Mouse (Mus musculus) erythroid progenitor cell, adult 5-6 weeks (primary cell): Measurements from ENCODE around the gene Cfap54. TPM values are rescaled to one million over a fixed set of nuclear protein-coding genes. Genes with fewer than 3 reads are reported as not detected.

Experiments used
- ATAC-seq: replicated peaks from 2 replicates; pipeline ENCODE4 v1.8.0; 2016; ENCODE audit warnings: moderate number of reproducible peaks, mild to moderate bottlenecking, moderate TSS enrichment, inconsistent platforms; ENCODE audit not compliant: poor library complexity, low FRiP score, severe bottlenecking
- total RNA-seq, 2 experiments: library from RNA; stranded (forward) in 1 of 2; stranded (reverse) in 1 of 2; fragments of 150-400 nt in 1 of 2; fragments of 186-747, 209-891 nt in 1 of 2; gene quantifications; 2 replicates each; pipeline versions ENCODE4 v1.2.3 to v1.2.4; 2015 to 2017; ENCODE audit warnings: low replicate concordance in 2 of 2

Gene Cfap54
- total RNA-seq, 2 experiments from 2014 or later: 3.6 TPM; not detected in 1

GRCm38 (mm10) chr10:93102321-93102720, 20.9 kb upstream of the Cfap54 start:
- ATAC-seq: no peak

- no peak for ATAC-seq
Measured at GRCm38 (mm10) chr10:93098211-93098805, 16.9 kb upstream of the Cfap54 start.

GRCm38 (mm10) chr10:93097439-93097838, 16.0 kb upstream of the Cfap54 start:
- ATAC-seq: no peak

GRCm38 (mm10) chr10:93095827-93096226, 14.4 kb upstream of the Cfap54 start:
- no peak for ATAC-seq

GRCm38 (mm10) chr10:93094957-93095580, 13.7 kb upstream of the Cfap54 start:
- ATAC-seq: no peak

- ATAC-seq: no peak
Measured at GRCm38 (mm10) chr10:93091928-93092327, 10.5 kb upstream of the Cfap54 start.

- ATAC-seq: no peak
Measured at GRCm38 (mm10) chr10:93090241-93090640, 8.8 kb upstream of the Cfap54 start.

GRCm38 (mm10) chr10:93088396-93089048, 7.1 kb upstream of the Cfap54 start:
- no peak for ATAC-seq

- ATAC-seq: no peak
Measured at GRCm38 (mm10) chr10:93087504-93087903, 6.1 kb upstream of the Cfap54 start.

- ATAC-seq: no peak
Measured at GRCm38 (mm10) chr10:93083963-93084340, 2.5 kb upstream of the Cfap54 start.

- ATAC-seq: no peak
Measured at GRCm38 (mm10) chr10:93083198-93083962, 2.0 kb upstream of the Cfap54 start.

- ATAC-seq: no peak
Measured at GRCm38 (mm10) chr10:93079486-93079885, 1.9 kb downstream of the Cfap54 start.

- no peak for ATAC-seq
Measured at GRCm38 (mm10) chr10:93077935-93078479, 3.4 kb downstream of the Cfap54 start.

GRCm38 (mm10) chr10:93076376-93076775, 5.0 kb downstream of the Cfap54 start:
- ATAC-seq: no peak

GRCm38 (mm10) chr10:93075856-93076255, 5.6 kb downstream of the Cfap54 start:
- no peak for ATAC-seq

- ATAC-seq: no peak
Measured at GRCm38 (mm10) chr10:93072769-93073168, 8.6 kb downstream of the Cfap54 start.

GRCm38 (mm10) chr10:93071753-93072152, 9.7 kb downstream of the Cfap54 start:
- no peak for ATAC-seq

GRCm38 (mm10) chr10:93070121-93070898, 11.1 kb downstream of the Cfap54 start:
- ATAC-seq: peak; percentile 74

GRCm38 (mm10) chr10:93069721-93070120, 11.7 kb downstream of the Cfap54 start:
- ATAC-seq: peak; percentile 27
